Mouse (Mus musculus) brain, adult 10 weeks (tissue): Measurements from ENCODE around the gene Alg13. TPM values are rescaled to one million over a fixed set of nuclear protein-coding genes. Genes with fewer than 3 reads are reported as not detected.

Source experiments
- polyA plus RNA-seq: library from polyadenylated mRNA; stranded (reverse); fragments of 350-450 nt; fragmentation: Illumina TruSeq; extraction: RNeasy Lipid Tissue Mini Kit (QIAGEN cat#74804); gene quantifications from one replicate; pipeline ENCODE4 v1.2.3, GENCODE M21; 2015; ENCODE audit warnings: low read depth, low replicate concordance

Alg13 gene
- polyA plus RNA-seq, result 8.3 TPM

GRCm38 (mm10) chrX:144317548-144318163 lies at the start of gene Alg13:
Gene Alg13, plus strand, starts transcription at chrX:144317804.

Other genes starting within 250 kb of the Alg13 start
- gene A730046J19Rik, start 164.1 kb upstream of the Alg13 start, polyA plus RNA-seq, result 0.09 TPM
- gene Trpc5os, start 138.8 kb downstream of the Alg13 start, polyA plus RNA-seq, result not detected